Mouse (Mus musculus) left cerebral cortex, adult 2 months (tissue): ENCODE data around the gene Ugt1a8. TPM values are rescaled to one million over a fixed set of nuclear protein-coding genes. Genes with fewer than 3 reads are reported as not detected.

Experiments
- DNase-seq, 2 experiments: peaks; one replicate each; pipeline ENCODE4 v3.0.0; 2021 to 2022; ENCODE audit warnings: low spot score in 2 of 2, mixed read lengths in 1 of 2; ENCODE audit errors: extremely low spot score in 1 of 2
- H3K27ac ChIP-seq: fragments of 200-600 bp; 2 replicates; pipeline ENCODE4 v1.8.1; 2022
- H3K4me3 ChIP-seq: fragments of 200-600 bp; 2 replicates; pipeline ENCODE4 v1.8.1; 2022
- CTCF ChIP-seq: fragments of 200-600 bp; IDR thresholded peaks from 2 replicates; pipeline ENCODE4 v1.8.1; 2022; ENCODE audit warnings: antibody characterized with exemption, mild to moderate bottlenecking, moderate library complexity
- intact Hi-C: fragments of 180-260 bp; cut with DNase I; formaldehyde crosslinking; loops from one replicate; pipeline ENCODE4 v1.15.1; 2025
- total RNA-seq, 2 experiments: library from RNA; stranded (reverse); gene quantifications; 2 replicates each; pipeline ENCODE4 v1.2.3; 2021

Gene Ugt1a8
- total RNA-seq, 2 experiments from 2014 or later = not detected

DNA sequence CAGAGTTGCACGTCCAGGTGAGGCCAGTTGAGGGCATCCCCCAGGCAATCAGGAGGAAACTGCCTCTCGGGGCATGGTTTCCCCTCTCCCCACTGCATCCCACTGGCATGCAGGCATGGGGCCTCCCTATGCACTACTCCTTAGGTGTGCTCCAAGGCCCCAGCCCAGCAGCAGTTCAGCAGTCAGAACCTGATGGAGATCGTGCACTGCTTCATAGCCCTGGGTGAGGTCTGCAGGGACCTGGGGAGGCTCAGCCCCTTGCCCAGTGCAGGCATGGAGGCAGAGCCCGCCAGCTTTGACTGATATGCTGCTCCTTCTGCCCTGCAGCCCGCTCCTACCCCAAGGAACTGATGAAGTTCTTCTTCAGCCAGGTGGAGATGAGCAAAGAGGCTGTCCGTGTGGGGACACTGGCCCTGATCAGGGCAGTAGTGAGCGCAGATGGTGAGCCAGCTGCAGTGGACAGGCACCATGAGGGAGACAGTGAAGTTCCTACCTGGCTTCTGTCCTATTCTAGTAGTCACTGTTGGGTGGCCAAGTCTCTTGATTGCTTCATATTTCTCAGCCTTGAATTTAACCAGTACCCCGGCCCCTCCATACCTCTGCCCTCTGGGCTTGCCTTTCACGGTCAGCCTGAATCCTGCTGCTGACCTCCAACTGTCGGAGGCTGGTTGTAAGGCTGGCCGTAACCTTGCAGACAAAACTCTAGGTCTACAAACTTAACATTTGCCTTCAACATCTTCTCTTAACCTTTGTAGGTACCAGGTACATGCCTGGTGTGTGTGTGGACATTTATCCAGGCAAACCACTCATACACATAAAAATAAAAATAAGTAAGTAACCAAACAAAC lies 147.7 kb downstream of the Ugt1a8 start:
- DNase-seq = no peak

DNA sequence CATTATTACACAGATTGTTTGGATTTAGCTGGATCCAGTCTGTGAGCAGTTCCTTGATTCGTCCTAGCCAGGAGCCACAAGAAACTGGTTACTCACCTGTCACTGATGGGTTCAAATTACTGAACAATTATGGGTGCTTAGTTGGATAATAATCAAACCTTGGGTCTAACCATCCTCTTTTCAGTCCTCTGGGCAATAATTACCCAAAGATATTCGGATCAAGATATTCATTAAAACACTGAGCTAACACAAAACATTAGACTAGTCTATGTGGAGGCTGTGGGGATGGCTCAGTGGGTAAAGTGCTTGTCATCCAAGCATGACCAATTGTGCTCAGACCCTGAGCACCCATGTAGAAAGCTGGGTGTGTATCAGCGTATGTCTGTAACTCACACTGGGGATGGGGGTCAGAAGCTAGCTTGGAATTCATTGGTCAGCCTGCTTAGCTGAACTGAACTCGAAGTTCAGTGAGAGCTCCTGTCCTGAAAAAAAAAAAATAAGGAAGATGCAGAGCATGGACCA lies 148.3 kb downstream of the Ugt1a8 start:
- intact Hi-C loops = no loop called here
- no peak for DNase-seq
- Histone ChIP-seq H3K27ac (no peak overlapping the region), H3K4me3 (no peak overlapping the region)
- TF ChIP-seq CTCF = no peak

More for the DNA sequence above, 147.7 kb downstream of the Ugt1a8 start:
- no peak for TF ChIP-seq CTCF
- H3K27ac ChIP-seq = no peak overlapping the region
- intact Hi-C loops = no loop called here
- H3K4me3 ChIP-seq = no peak overlapping the region

DNA sequence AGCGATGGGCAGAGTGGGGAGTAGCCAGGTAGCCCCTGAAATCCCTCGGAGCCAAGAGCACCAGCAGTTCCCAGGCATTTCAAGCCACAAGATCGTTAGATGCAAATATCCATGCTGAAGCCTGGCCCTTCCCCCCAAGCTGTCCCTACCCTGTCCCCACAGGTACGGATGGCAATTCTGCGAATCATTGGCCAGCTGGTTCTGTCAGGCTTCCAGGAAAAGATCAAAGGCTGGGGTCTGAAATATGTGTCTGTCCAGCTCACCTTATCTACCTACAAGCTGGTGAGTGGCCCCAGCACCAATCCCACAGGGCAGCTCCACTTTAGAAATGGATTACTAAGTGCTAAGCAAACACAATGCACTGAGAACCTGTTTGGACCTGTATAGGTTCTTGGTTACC lies 149.7 kb downstream of the Ugt1a8 start:
- intact Hi-C loops = no loop called here
- DNase-seq = no peak
- no peak overlapping the region for H3K4me3 ChIP-seq
- TF ChIP-seq CTCF = no peak
- no peak overlapping the region for H3K27ac ChIP-seq

DNA sequence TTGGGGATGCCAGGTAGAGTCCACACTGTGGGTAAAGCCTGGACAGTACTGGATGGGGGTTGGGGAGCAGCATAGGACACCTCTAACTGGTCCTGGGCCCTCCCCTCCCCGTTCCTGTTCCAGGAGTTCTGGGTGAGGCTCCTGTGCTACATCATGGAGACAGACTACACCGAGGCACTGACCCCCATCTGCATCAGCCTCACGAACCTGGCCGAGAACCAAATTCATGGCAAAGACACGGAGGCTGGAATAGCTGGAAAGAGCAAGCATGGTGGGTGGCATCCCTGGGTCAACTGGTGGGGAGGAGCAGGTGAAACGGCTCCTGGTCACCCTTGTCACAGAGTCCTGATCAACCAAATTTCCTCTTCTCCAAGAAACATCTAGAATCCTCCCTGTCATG lies 151.2 kb downstream of the Ugt1a8 start:
- no peak for TF ChIP-seq CTCF
- no peak overlapping the region for H3K27ac ChIP-seq

DNA sequence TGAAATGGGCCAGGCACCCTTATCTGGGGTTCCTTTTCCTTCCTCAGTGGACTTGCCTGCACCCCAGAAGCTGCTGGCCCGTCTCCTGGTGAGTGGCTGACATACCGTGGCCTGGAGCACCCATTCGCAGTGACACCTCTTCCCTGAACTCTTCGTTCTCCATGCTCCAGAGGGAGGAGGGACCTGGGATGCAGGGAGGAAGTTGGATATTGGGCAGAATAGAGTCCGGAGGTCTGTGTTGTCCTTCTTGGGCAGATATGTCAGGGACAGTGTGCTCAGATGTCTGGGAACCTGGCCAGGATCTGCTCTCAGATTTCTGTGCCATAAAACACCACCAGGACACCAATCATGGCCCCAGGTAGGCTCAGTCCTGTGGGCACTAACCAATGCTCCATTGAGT lies 152.5 kb downstream of the Ugt1a8 start:
- intact Hi-C loops = no loop called here
- no peak overlapping the region for H3K27ac ChIP-seq
- DNase-seq = no peak
- H3K4me3 ChIP-seq = no peak overlapping the region
- TF ChIP-seq CTCF = no peak

More for the DNA sequence above, 151.2 kb downstream of the Ugt1a8 start:
- intact Hi-C loops = no loop called here
- no peak for DNase-seq
- H3K4me3 ChIP-seq = no peak overlapping the region

DNA sequence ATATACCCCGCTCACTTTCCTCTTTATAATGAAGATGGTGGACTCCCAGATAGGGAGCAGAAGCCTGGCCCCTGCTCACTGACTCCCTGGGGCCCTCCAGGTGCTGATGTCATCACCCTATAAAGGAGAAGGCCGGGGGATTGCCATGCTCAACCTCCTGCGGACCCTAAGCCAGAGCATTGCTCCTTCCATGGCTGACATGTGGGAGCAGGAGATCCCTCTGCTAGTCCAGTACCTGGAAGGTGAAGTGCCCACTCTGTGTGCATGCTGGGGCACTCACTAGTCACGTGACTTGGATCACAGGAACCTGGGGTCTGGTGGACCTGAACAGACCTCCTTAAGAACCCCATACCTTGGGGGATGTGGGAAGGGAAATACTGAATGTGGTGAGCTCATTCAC lies 153.0 kb downstream of the Ugt1a8 start:
- TF ChIP-seq CTCF = no peak
- no peak overlapping the region for H3K4me3 ChIP-seq
- DNase-seq = no peak
- intact Hi-C loops = no loop called here
- no peak overlapping the region for H3K27ac ChIP-seq

DNA sequence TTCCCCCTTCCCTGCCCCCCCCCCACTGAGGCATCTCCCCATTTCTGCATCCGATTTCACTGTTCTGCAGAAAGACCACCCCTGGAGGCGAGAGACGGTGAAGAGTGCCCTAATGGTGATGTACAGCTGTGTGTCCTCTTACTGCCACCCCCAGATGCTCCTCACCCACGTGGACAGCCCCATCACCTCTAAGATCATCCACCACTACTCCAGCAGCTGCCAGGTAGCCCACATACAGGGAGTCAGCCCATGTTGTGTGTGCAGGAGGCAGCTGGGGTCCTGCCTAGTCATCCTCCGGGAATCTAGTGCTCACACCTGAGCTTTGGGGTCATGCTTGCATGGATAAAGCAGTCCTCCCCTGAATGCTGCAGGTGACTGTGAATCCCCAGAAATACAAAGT lies 156.2 kb downstream of the Ugt1a8 start:
- intact Hi-C loops = no loop called here
- Histone ChIP-seq H3K4me3 (no peak overlapping the region), H3K27ac (no peak overlapping the region)
- no peak for DNase-seq
- TF ChIP-seq CTCF = no peak

DNA sequence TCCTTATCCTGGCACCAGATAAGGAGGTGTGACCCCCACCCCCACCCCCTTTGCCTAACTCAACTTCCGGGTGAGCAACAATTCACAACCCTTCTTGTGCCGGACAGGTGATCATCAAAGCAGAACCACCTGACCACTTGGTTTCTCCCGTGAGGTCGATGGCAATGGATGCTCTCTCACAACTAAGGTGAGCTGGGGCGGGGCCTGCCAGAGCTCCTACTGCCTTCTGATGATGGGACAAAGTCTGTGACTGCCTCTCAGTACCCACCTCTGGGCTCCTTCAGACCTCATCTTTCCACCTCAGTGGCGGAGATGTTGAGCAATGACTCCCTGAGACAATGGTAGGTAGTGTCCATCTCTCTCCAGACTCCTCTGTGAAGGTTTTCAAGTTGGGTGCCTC lies 158.3 kb downstream of the Ugt1a8 start:
- intact Hi-C loops = no loop called here
- DNase-seq = no peak
- Histone ChIP-seq H3K4me3 (no peak overlapping the region), H3K27ac (no peak overlapping the region)
- no peak for TF ChIP-seq CTCF

DNA sequence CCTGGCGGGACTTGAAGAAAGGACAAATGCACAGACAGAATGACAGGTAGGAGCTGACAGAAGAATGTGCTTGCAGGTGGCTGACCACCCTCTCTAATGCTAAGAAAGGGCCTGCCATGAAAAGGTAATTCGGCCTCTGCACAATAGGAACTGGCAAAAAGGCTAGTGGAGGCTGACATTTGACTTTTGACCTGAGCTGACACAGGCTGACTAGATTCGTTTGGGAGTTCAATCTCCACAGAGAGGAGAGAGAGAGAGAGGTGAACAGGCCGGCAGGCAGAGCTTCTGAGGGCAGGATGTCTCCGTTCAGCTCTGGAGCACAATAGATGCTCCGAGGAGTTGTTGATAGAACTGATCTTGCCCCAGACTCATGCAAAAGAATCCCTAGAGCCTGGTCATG lies 158.8 kb downstream of the Ugt1a8 start:
- H3K27ac ChIP-seq = no peak overlapping the region
- intact Hi-C loops = no loop called here
- H3K4me3 ChIP-seq = no peak overlapping the region
- TF ChIP-seq CTCF = no peak
- DNase-seq = no peak

DNA sequence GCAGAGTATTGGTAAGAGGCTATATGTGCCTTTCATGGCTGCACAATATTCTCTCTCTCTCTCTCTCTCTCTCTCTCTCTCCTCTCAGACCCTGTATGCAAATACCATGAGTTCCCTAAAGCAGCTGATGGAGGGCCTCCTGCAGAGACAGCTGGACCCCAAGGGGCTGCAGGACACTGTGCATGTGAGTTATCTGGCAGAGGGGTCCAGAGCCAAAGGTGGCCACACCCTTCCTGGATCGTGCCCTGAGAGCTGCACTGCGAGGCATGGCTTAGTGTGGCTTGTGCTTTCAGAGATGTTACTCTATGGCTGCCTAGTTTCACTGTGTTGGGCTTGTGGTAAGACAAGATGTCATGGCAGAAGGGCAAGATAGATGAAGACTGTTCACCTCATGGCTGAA lies 160.0 kb downstream of the Ugt1a8 start:
- no peak overlapping the region for H3K27ac ChIP-seq
- intact Hi-C loops = no loop called here
- no peak overlapping the region for H3K4me3 ChIP-seq
- no peak for TF ChIP-seq CTCF
- DNase-seq = no peak

DNA sequence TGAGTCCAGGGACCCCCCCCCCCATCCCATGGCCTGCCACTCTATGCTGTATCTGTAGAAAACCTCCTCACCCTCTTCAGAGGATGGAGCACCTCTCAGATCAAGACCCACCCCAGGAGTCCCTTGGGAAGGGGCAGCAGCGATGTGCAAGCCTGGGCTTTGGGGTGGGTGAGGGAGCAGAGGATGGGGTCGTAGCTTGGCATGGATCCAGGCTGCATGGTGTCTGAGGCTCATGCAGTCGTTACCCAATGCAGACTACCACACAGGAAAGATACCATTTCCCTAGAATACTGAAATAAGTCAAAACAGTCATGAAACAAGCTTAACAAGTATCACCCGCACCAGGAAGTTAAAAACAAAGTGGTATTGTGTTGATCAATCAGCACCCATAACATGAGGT lies 161.0 kb downstream of the Ugt1a8 start:
- intact Hi-C loops = no loop called here
- no peak for DNase-seq
- TF ChIP-seq CTCF = no peak

DNA sequence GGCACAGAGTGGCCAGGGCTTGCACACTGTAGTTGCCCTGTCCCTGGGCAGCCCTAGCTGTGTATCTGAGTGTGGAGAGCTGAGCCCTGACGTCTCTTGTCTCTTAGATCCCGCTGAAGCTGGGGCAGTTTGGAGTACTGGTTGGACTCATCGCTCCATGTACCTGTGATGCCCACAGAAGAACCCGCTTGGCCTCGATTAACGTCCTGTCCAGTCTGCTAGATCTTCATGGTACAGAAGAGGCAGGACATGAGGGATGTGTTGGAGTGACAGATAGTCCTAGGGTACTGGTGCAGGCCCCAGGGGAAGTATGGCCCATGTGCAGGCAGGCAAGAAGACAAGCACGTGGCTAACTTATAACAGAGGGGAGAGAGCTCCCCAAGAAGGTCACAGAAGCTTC lies 162.0 kb downstream of the Ugt1a8 start:
- Histone ChIP-seq H3K27ac (no peak overlapping the region), H3K4me3 (no peak overlapping the region)
- no peak for DNase-seq
- TF ChIP-seq CTCF = no peak
- intact Hi-C loops = no loop called here

More for the DNA sequence above, 161.0 kb downstream of the Ugt1a8 start:
- no peak overlapping the region for H3K27ac ChIP-seq
- H3K4me3 ChIP-seq = no peak overlapping the region

DNA sequence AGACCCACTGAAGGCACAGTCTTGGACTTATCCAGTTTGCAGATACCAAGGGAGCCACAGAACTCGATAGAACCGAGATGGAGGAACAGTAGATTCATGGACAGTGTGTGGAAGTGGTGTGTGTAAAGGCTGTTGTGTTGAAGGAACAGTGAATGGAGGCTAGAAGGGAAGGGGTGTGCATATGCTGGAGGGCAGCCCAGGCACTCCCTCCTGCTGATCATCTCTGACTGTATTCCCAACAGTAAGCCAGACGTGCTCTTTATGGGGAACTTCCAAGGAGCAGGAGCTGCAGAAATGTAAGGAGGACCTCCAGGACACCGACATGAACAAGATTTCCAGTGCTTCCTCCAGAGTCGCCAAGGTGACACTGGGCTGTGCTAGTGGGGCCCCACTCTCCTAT lies 162.4 kb downstream of the Ugt1a8 start:
- Histone ChIP-seq H3K27ac (no peak overlapping the region), H3K4me3 (no peak overlapping the region)
- no peak for TF ChIP-seq CTCF
- intact Hi-C loops = no loop called here
- no peak for DNase-seq
